In genomic region chr10:92788410-92789096, GRCm38 (mm10) we compare ENCODE assay signal across 24 mouse cellular contexts.
DNase-seq lines count a peak whose midpoint lies in the region; ATAC-seq and TF ChIP-seq lines count a peak whose summit lies in the region.
"Had no signal": no experiment of that assay in that cellular context is flagged by ENCODE, and none has a peak within 500 bp of the region (broad histone marks: within the 10 kb centered on the region; RNA-seq: fewer than 3 reads in every experiment).

No protein-coding gene starts in this region.

- H3K9me3 ChIP-seq in hindbrain, embryonic 16.5 days (ENCODE audit: control insufficient read depth, low read length): no peaks in the 10 kb centered on the region
- no peaks in the 10 kb centered on the region for H3K9me3 ChIP-seq in hindbrain, embryonic 12.5 days (replicated peaks)
- H3K9me3 ChIP-seq in liver, postnatal 0 days (ENCODE audit: low read length): no peaks in the 10 kb centered on the region
- no peaks in the 10 kb centered on the region for H3K9me3 ChIP-seq in liver, embryonic 12.5 days (replicated peaks)
- no peaks in the 10 kb centered on the region for H3K9me3 ChIP-seq in limb, embryonic 14.5 days (ENCODE audit: control insufficient read depth, low read length)
- H3K9me3 ChIP-seq: heart, embryonic 15.5 days; midbrain, embryonic 13.5 days; neural tube, embryonic 13.5 days had no signal

- H3K4me2 ChIP-seq in hindbrain, embryonic 16.5 days (ENCODE audit: low read length): no peak overlapping the region
- H3K4me2 ChIP-seq in hindbrain, embryonic 12.5 days (replicated peaks): no peak overlapping the region
- H3K4me2 ChIP-seq in liver, postnatal 0 days (ENCODE audit: low read depth, low read length): peak overlapping the region; percentile 48; the same call in 1 of the 2 replicates
- no peak overlapping the region for H3K4me2 ChIP-seq in liver, embryonic 12.5 days
- 0 out of 2 replicates have a peak overlapping the region, but pooled peaks have one; percentile 13 for H3K4me2 ChIP-seq in limb, embryonic 14.5 days (replicated peaks; ENCODE audit: low read depth, low read length, severe bottlenecking)
- H3K4me2 ChIP-seq: heart, embryonic 15.5 days; midbrain, embryonic 13.5 days; neural tube, embryonic 13.5 days had no signal

- TF ChIP-seq POLR2A in limb, embryonic 14.5 days (IDR thresholded peaks at IDR 0.05; ENCODE audit: borderline replicate concordance, extremely low read depth, insufficient read depth, insufficient read length): no peak

- TF ChIP-seq EP300 in liver, postnatal 0 days (IDR thresholded peaks at IDR 0.05; ENCODE audit: low read depth): no peak

- no peaks in the 10 kb centered on the region; the same call in 1 of the 2 replicates for H3K4me1 ChIP-seq in hindbrain, embryonic 16.5 days (ENCODE audit: control insufficient read depth, insufficient read depth, low read depth, low read length)
- peaks cover 20% of the 10 kb centered on the region for H3K4me1 ChIP-seq in hindbrain, embryonic 12.5 days
- no peaks in the 10 kb centered on the region for H3K4me1 ChIP-seq in liver, postnatal 0 days (ENCODE audit: insufficient read depth)
- H3K4me1 ChIP-seq in liver, embryonic 12.5 days: no peaks in the 10 kb centered on the region
- no peaks in the 10 kb centered on the region; the same call in 1 of the 2 replicates for H3K4me1 ChIP-seq in limb, embryonic 14.5 days (ENCODE audit: control insufficient read depth, insufficient read depth, low read length)
- H3K4me1 ChIP-seq: heart, embryonic 15.5 days had no signal

- 61% methylated on average over 13 of the region's 13 CpGs for WGBS in hindbrain, embryonic 16.5 days
- WGBS in hindbrain, embryonic 12.5 days: 60% methylated on average over 13 of the region's 13 CpGs
- 61% methylated on average over 13 of the region's 13 CpGs for WGBS in liver, postnatal 0 days (ENCODE audit: insufficient replicate concordance)
- WGBS in liver, embryonic 12.5 days (ENCODE audit: insufficient replicate concordance): 50% methylated on average over 13 of the region's 13 CpGs
- 45% methylated on average over 13 of the region's 13 CpGs for WGBS in limb, embryonic 14.5 days

- no peak overlapping the region for H3K4me3 ChIP-seq in hindbrain, embryonic 16.5 days (ENCODE audit: low read length)
- H3K4me3 ChIP-seq in hindbrain, embryonic 12.5 days: no peak overlapping the region
- no peak overlapping the region for H3K4me3 ChIP-seq in liver, postnatal 0 days (ENCODE audit: low read depth, low read length)
- H3K4me3 ChIP-seq in liver, embryonic 12.5 days: no peak overlapping the region
- H3K4me3 ChIP-seq in limb, embryonic 14.5 days (replicated peaks; ENCODE audit: low read length): 0 out of 2 replicates have a peak overlapping the region, but pooled peaks have one; percentile 5
- H3K4me3 ChIP-seq: heart, adult 2 months; heart, embryonic 15.5 days; midbrain, embryonic 13.5 days; myocyte; neural tube, embryonic 13.5 days had no signal

- no peaks in the 10 kb centered on the region for H3K36me3 ChIP-seq in hindbrain, embryonic 16.5 days (ENCODE audit: control insufficient read depth, insufficient read depth, low read length)
- H3K36me3 ChIP-seq in hindbrain, embryonic 12.5 days: no peaks in the 10 kb centered on the region
- H3K36me3 ChIP-seq in liver, postnatal 0 days (replicated peaks; ENCODE audit: insufficient read depth, low read length): no peaks in the 10 kb centered on the region
- H3K36me3 ChIP-seq in liver, embryonic 12.5 days: no peaks in the 10 kb centered on the region
- H3K36me3 ChIP-seq in limb, embryonic 14.5 days (ENCODE audit: control insufficient read depth, insufficient read depth, low read length): no peaks in the 10 kb centered on the region
- H3K36me3 ChIP-seq: heart, embryonic 15.5 days; midbrain, embryonic 13.5 days; neural tube, embryonic 13.5 days had no signal

- no peak overlapping the region for H3K27ac ChIP-seq in hindbrain, embryonic 16.5 days (ENCODE audit: low read depth, low read length)
- no peak overlapping the region for H3K27ac ChIP-seq in hindbrain, embryonic 12.5 days
- no peak overlapping the region for H3K27ac ChIP-seq in liver, postnatal 0 days (ENCODE audit: low read depth)
- no peak overlapping the region for H3K27ac ChIP-seq in liver, embryonic 12.5 days
- H3K27ac ChIP-seq in limb, embryonic 14.5 days (replicated peaks; ENCODE audit: low read depth, low read length): 0 out of 2 replicates have a peak overlapping the region, but pooled peaks have one; percentile 19
- H3K27ac ChIP-seq: heart, adult 2 months; heart, embryonic 15.5 days; kidney, postnatal 0 days; midbrain, embryonic 13.5 days; neural tube, embryonic 13.5 days had no signal

- no peak for TF ChIP-seq CTCF in liver, postnatal 0 days (IDR thresholded peaks at IDR 0.05; ENCODE audit: low read depth)

- DNase-seq in cerebellum, postnatal 25 days: peak; percentile 5 to 7
- DNase-seq in cerebellum, adult 11 months: no peak
- DNase-seq in liver, postnatal 0 days: no peak
- no peak for DNase-seq in limb, embryonic 14.5 days (ENCODE audit: low spot score)
- DNase-seq: adrenal gland, postnatal 25 days; cerebellum, adult 11-12 months; gastrocnemius, postnatal 25 days; heart, adult 2 months; heart, postnatal 4 days; kidney, adult 2 months; lung, adult 18-20 months; retina, postnatal 1 day; right cerebral cortex, postnatal 25 days; thymus, postnatal 14 days had no signal

- ATAC-seq in hindbrain, embryonic 16.5 days: peak; percentile 56; the same call in 1 of the 2 replicates
- ATAC-seq in hindbrain, embryonic 12.5 days (ENCODE audit: low FRiP score): no peak
- no peak for ATAC-seq in liver, postnatal 0 days
- ATAC-seq in liver, embryonic 12.5 days: no peak
- no peak for ATAC-seq in limb, embryonic 14.5 days (ENCODE audit: low FRiP score, low read depth)
- ATAC-seq: CD4-positive, CD25-positive, alpha-beta regulatory T cell, adult 4 months; inflammation-experienced regulatory T-cells, adult 6 months; midbrain, embryonic 13.5 days had no signal

- H3K9ac ChIP-seq in hindbrain, embryonic 16.5 days (ENCODE audit: low read depth, low read length): no peak overlapping the region
- no peak overlapping the region for H3K9ac ChIP-seq in hindbrain, embryonic 12.5 days
- H3K9ac ChIP-seq in liver, postnatal 0 days (replicated peaks): no peak overlapping the region
- H3K9ac ChIP-seq in liver, embryonic 12.5 days: no peak overlapping the region
- H3K9ac ChIP-seq in limb, embryonic 14.5 days (ENCODE audit: low read depth, low read length, severe bottlenecking): no peak overlapping the region
- H3K9ac ChIP-seq: heart, embryonic 15.5 days; midbrain, embryonic 13.5 days; neural tube, embryonic 13.5 days had no signal

- H3K27me3 ChIP-seq in hindbrain, embryonic 16.5 days (replicated peaks; ENCODE audit: control insufficient read depth, insufficient read depth, low read length): no peaks in the 10 kb centered on the region
- no peaks in the 10 kb centered on the region for H3K27me3 ChIP-seq in hindbrain, embryonic 12.5 days
- H3K27me3 ChIP-seq in liver, postnatal 0 days (ENCODE audit: insufficient read depth, low read length): no peaks in the 10 kb centered on the region
- H3K27me3 ChIP-seq in liver, embryonic 12.5 days (replicated peaks): no peaks in the 10 kb centered on the region
- H3K27me3 ChIP-seq in limb, embryonic 14.5 days (ENCODE audit: control insufficient read depth, insufficient read depth, low read length): no peaks in the 10 kb centered on the region
- H3K27me3 ChIP-seq: heart, embryonic 15.5 days; midbrain, embryonic 13.5 days had no signal

Comparison
In these comparisons a context has a peak if more than half of its experiments do, and no peak if none do; other contexts are left out.
1. DNase-seq: peak in cerebellum, postnatal 25 days (2 of 2); none in cerebellum, adult 11 months (single experiment), liver, postnatal 0 days (single experiment) and limb, embryonic 14.5 days (single experiment).
2. H3K4me2 ChIP-seq: peak in liver, postnatal 0 days (single experiment) and limb, embryonic 14.5 days (single experiment); none in hindbrain, embryonic 16.5 days (single experiment), hindbrain, embryonic 12.5 days (single experiment) and liver, embryonic 12.5 days (single experiment).